Mouse (Mus musculus) olfactory bulb, adult 2 months (tissue): ENCODE data around the gene Cenpq.

Experiments used
- CTCF ChIP-seq: fragments of 200-500 bp; IDR thresholded peaks from 2 replicates; pipeline ENCODE4 v1.5.1; 2012; ENCODE audit warnings: low read depth, mild to moderate bottlenecking, low read length, moderate library complexity; ENCODE audit not compliant: insufficient read depth
- POLR2A ChIP-seq: fragments of 200-500 bp; IDR thresholded peaks from 2 replicates; pipeline ENCODE4 v1.6.1; 2012; ENCODE audit warnings: mild to moderate bottlenecking, low read depth, low read length, moderate library complexity; ENCODE audit not compliant: insufficient read depth

DNA sequence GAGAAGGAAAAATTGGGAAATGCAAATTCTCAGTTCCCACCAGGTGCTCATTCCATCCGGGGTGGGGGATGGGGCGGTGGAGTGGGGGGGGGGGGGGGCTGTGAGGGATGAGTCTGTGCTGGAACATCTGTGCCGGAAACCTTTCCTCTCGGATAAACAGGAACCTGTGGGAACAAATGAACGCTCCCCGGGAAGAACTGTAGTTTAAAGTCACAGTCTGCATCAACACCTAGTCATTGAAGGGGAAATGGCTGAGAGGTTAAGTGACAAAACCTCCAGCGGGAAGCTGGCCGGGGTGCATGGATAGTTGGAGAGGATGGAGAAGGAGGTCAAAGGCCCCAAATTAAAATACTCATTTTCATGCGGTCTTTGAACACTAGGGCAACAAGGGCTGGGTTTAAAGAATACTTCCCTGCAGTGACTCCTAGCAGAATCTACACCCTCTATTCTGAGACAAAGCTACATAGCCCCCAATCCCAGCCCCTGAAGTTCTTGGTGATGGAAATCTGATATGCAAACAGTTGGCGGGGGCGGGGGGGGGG is 30.7 kb downstream of the Cenpq start:
- TF ChIP-seq CTCF = no peak
- no peak for TF ChIP-seq POLR2A
